Comparison of ENCODE assay signal across 9 mouse cellular contexts in genomic region chr5:123110296-123110721, GRCm38 (mm10). TPM values are rescaled to one million over a fixed set of nuclear protein-coding genes. Genes with fewer than 3 reads are reported as not detected.
DNase-seq lines count a peak whose midpoint lies in the region; ATAC-seq lines count a peak whose summit lies in the region.
"Had no signal": no experiment of that assay in that cellular context is flagged by ENCODE, and none has a peak within 500 bp of the region (broad histone marks: within the 10 kb centered on the region; RNA-seq: fewer than 3 reads in every experiment).

No protein-coding gene starts in this region.

- H3K9ac ChIP-seq in limb, embryonic 12.5 days (replicated peaks) = peak overlapping the region; percentile 45
- no peak overlapping the region for H3K9ac ChIP-seq in neural tube, embryonic 14.5 days (replicated peaks; ENCODE audit: low read depth, low read length)

- H3K4me1 ChIP-seq in limb, embryonic 12.5 days (replicated peaks) = peaks cover 23% of the 10 kb centered on the region
- H3K4me1 ChIP-seq in limb, embryonic 10.5 days = peaks cover 20% of the 10 kb centered on the region
- H3K4me1 ChIP-seq in hindbrain, embryonic 10.5 days (replicated peaks) = peaks cover 34% of the 10 kb centered on the region
- peaks cover 16% of the 10 kb centered on the region for H3K4me1 ChIP-seq in neural tube, embryonic 14.5 days (ENCODE audit: control insufficient read depth, insufficient read depth, low read length)

- H3K9me3 ChIP-seq in limb, embryonic 12.5 days = no peaks in the 10 kb centered on the region
- H3K9me3 ChIP-seq in limb, embryonic 10.5 days (replicated peaks) = no peaks in the 10 kb centered on the region
- no peaks in the 10 kb centered on the region for H3K9me3 ChIP-seq in hindbrain, embryonic 10.5 days
- H3K9me3 ChIP-seq in neural tube, embryonic 14.5 days (ENCODE audit: control insufficient read depth, low read length) = no peaks in the 10 kb centered on the region

- H3K4me2 ChIP-seq in limb, embryonic 12.5 days = peak overlapping the region; percentile 33
- peak overlapping the region; percentile 3; the same call in 1 of the 2 replicates for H3K4me2 ChIP-seq in neural tube, embryonic 14.5 days (ENCODE audit: low read depth, low read length)

- no peaks in the 10 kb centered on the region for H3K27me3 ChIP-seq in limb, embryonic 12.5 days
- no peaks in the 10 kb centered on the region for H3K27me3 ChIP-seq in limb, embryonic 10.5 days (ENCODE audit: low read depth, poor library complexity, severe bottlenecking)
- H3K27me3 ChIP-seq in hindbrain, embryonic 10.5 days (ENCODE audit: insufficient read depth, poor library complexity, severe bottlenecking) = no peaks in the 10 kb centered on the region
- H3K27me3 ChIP-seq in neural tube, embryonic 14.5 days (ENCODE audit: control insufficient read depth, insufficient read depth, low read length) = no peaks in the 10 kb centered on the region

- DNase-seq in limb, embryonic 10.5 days (ENCODE audit: low spot score) = no peak
- DNase-seq in hindbrain, embryonic 10.5 days (ENCODE audit: low spot score) = no peak
- peak; percentile 59 for DNase-seq in kidney, postnatal 10 days
- DNase-seq in urinary bladder, postnatal 14 days (ENCODE audit: low spot score) = no peak
- DNase-seq: adrenal gland, postnatal 25 days; thymus, postnatal 14 days had no signal

- H3K36me3 ChIP-seq in limb, embryonic 12.5 days = no peaks in the 10 kb centered on the region
- H3K36me3 ChIP-seq in limb, embryonic 10.5 days = no peaks in the 10 kb centered on the region
- no peaks in the 10 kb centered on the region for H3K36me3 ChIP-seq in hindbrain, embryonic 10.5 days
- no peaks in the 10 kb centered on the region for H3K36me3 ChIP-seq in neural tube, embryonic 14.5 days (ENCODE audit: control insufficient read depth, insufficient read depth, low read length)

- no peak for ATAC-seq in limb, embryonic 12.5 days (ENCODE audit: insufficient number of reproducible peaks, insufficient read depth, low FRiP score, low TSS enrichment, low read depth)
- ATAC-seq in neural tube, embryonic 14.5 days (ENCODE audit: low read depth) = no peak; the same call in 1 of the 2 replicates
- no peak for ATAC-seq in megakaryocyte-erythroid progenitor cell, adult 5-6 weeks (replicated peaks; ENCODE audit: low FRiP score, low TSS enrichment, poor library complexity, severe bottlenecking)

- 41% methylated on average over 13 of the region's 13 CpGs for WGBS in limb, embryonic 12.5 days
- WGBS in limb, embryonic 10.5 days = 85% methylated on average over 13 of the region's 13 CpGs
- WGBS in hindbrain, embryonic 10.5 days = 79% methylated on average over 13 of the region's 13 CpGs
- 29% methylated on average over 13 of the region's 13 CpGs for WGBS in neural tube, embryonic 14.5 days

- no peak overlapping the region for H3K4me3 ChIP-seq in limb, embryonic 12.5 days (replicated peaks)
- no peak overlapping the region for H3K4me3 ChIP-seq in limb, embryonic 10.5 days
- H3K4me3 ChIP-seq in hindbrain, embryonic 10.5 days = no peak overlapping the region
- H3K4me3 ChIP-seq in neural tube, embryonic 14.5 days (ENCODE audit: low read depth, low read length) = no peak overlapping the region

- H3K27ac ChIP-seq in limb, embryonic 12.5 days = peak overlapping the region; percentile 66; the same call in 1 of the 2 replicates
- no peak overlapping the region for H3K27ac ChIP-seq in limb, embryonic 10.5 days
- H3K27ac ChIP-seq in hindbrain, embryonic 10.5 days = peak overlapping the region; percentile 53
- H3K27ac ChIP-seq in neural tube, embryonic 14.5 days (ENCODE audit: low read depth, low read length) = peak overlapping the region; percentile 77

RNA-seq across cellular contexts. Expression of gene Rhof, which starts 22.2 kb away (rescaled TPM):
- polyA plus RNA-seq in limb, embryonic 12.5 days (2016; fragmentation: Nextera tagmentation; extraction: Ambion mirVana) = 2.9 and 3.0 TPM in 2 replicates
- 1.8 and 2.0 TPM in 2 replicates for polyA plus RNA-seq in limb, embryonic 10.5 days (2016; fragmentation: Nextera tagmentation; extraction: Ambion mirVana)
- polyA plus RNA-seq in hindbrain, embryonic 10.5 days (2016; fragmentation: Nextera tagmentation; extraction: Ambion mirVana) = 1.9 and 2.2 TPM in 2 replicates
- 8.9 and 13.1 TPM in 2 replicates for polyA plus RNA-seq in neural tube, embryonic 14.5 days (2014; fragmentation: Nextera tagmentation; extraction: Ambion mirVana)
- 3.2 TPM in 1 of 2 replicates, not detected in the other for total RNA-seq in megakaryocyte-erythroid progenitor cell, adult 5-6 weeks (2014; fragmentation: Nextera tagmentation)
- total RNA-seq in megakaryocyte-erythroid progenitor cell, adult 5-6 weeks (2017) = 0.61 and 1.1 TPM in 2 replicates

RNA-seq across cellular contexts. Expression of gene Setd1b, which starts 31.7 kb away (rescaled TPM):
- 10.9 and 11.4 TPM in 2 replicates for polyA plus RNA-seq in limb, embryonic 12.5 days (2016; fragmentation: Nextera tagmentation; extraction: Ambion mirVana)
- 9.4 and 10.6 TPM in 2 replicates for polyA plus RNA-seq in limb, embryonic 10.5 days (2016; fragmentation: Nextera tagmentation; extraction: Ambion mirVana)
- 7.9 and 9.5 TPM in 2 replicates for polyA plus RNA-seq in hindbrain, embryonic 10.5 days (2016; fragmentation: Nextera tagmentation; extraction: Ambion mirVana)
- polyA plus RNA-seq in neural tube, embryonic 14.5 days (2014; fragmentation: Nextera tagmentation; extraction: Ambion mirVana) = 13.0 and 15.9 TPM in 2 replicates
- total RNA-seq in megakaryocyte-erythroid progenitor cell, adult 5-6 weeks (2014; fragmentation: Nextera tagmentation) = 37.1 and 43.9 TPM in 2 replicates
- 2.1 and 3.9 TPM in 2 replicates for total RNA-seq in megakaryocyte-erythroid progenitor cell, adult 5-6 weeks (2017)

RNA-seq across cellular contexts. Expression of gene Tmem120b, which starts 42.1 kb away (rescaled TPM):
- polyA plus RNA-seq in limb, embryonic 12.5 days (2016; fragmentation: Nextera tagmentation; extraction: Ambion mirVana) = 14.1 and 15.9 TPM in 2 replicates
- 9.7 and 12.4 TPM in 2 replicates for polyA plus RNA-seq in limb, embryonic 10.5 days (2016; fragmentation: Nextera tagmentation; extraction: Ambion mirVana)
- polyA plus RNA-seq in hindbrain, embryonic 10.5 days (2016; fragmentation: Nextera tagmentation; extraction: Ambion mirVana) = 12.9 and 13.4 TPM in 2 replicates
- polyA plus RNA-seq in neural tube, embryonic 14.5 days (2014; fragmentation: Nextera tagmentation; extraction: Ambion mirVana) = 15.6 and 16.1 TPM in 2 replicates
- total RNA-seq in megakaryocyte-erythroid progenitor cell, adult 5-6 weeks (2014; fragmentation: Nextera tagmentation) = 22.0 and 24.8 TPM in 2 replicates
- total RNA-seq in megakaryocyte-erythroid progenitor cell, adult 5-6 weeks (2017) = 4.0 and 12.6 TPM in 2 replicates

RNA-seq across cellular contexts. Expression of gene Psmd9, which starts 58.9 kb away (rescaled TPM):
- polyA plus RNA-seq in limb, embryonic 12.5 days (2016; fragmentation: Nextera tagmentation; extraction: Ambion mirVana) = 89.3 and 91.0 TPM in 2 replicates
- polyA plus RNA-seq in limb, embryonic 10.5 days (2016; fragmentation: Nextera tagmentation; extraction: Ambion mirVana) = 90.1 and 92.0 TPM in 2 replicates
- polyA plus RNA-seq in hindbrain, embryonic 10.5 days (2016; fragmentation: Nextera tagmentation; extraction: Ambion mirVana) = 77.7 and 86.3 TPM in 2 replicates
- 63.9 and 78.7 TPM in 2 replicates for polyA plus RNA-seq in neural tube, embryonic 14.5 days (2014; fragmentation: Nextera tagmentation; extraction: Ambion mirVana)
- total RNA-seq in megakaryocyte-erythroid progenitor cell, adult 5-6 weeks (2014; fragmentation: Nextera tagmentation) = 89.8 and 96.1 TPM in 2 replicates
- total RNA-seq in megakaryocyte-erythroid progenitor cell, adult 5-6 weeks (2017) = 36.0 and 41.0 TPM in 2 replicates
